Mouse (Mus musculus) cortical plate, adult 2 months (tissue): ENCODE results near the gene Gast.
"Not testable (repeated sequence)": the region's sequence is repeated elsewhere in the genome, so short reads cannot be mapped to it uniquely, and the experiment has no call there.

Experiments
- CTCF ChIP-seq: fragments of 200-500 bp; IDR thresholded peaks from 2 replicates; pipeline ENCODE4 v1.5.1; 2011; ENCODE audit warnings: mild to moderate bottlenecking, control low read depth, low read length; ENCODE audit not compliant: insufficient read depth; ENCODE audit errors: extremely low read depth
- POLR2A ChIP-seq: fragments of 200-500 bp; IDR thresholded peaks from 2 replicates; pipeline ENCODE4 v1.6.1; 2011; ENCODE audit warnings: mild to moderate bottlenecking, low read length, control low read depth; ENCODE audit not compliant: insufficient read depth; ENCODE audit errors: extremely low read depth

DNA sequence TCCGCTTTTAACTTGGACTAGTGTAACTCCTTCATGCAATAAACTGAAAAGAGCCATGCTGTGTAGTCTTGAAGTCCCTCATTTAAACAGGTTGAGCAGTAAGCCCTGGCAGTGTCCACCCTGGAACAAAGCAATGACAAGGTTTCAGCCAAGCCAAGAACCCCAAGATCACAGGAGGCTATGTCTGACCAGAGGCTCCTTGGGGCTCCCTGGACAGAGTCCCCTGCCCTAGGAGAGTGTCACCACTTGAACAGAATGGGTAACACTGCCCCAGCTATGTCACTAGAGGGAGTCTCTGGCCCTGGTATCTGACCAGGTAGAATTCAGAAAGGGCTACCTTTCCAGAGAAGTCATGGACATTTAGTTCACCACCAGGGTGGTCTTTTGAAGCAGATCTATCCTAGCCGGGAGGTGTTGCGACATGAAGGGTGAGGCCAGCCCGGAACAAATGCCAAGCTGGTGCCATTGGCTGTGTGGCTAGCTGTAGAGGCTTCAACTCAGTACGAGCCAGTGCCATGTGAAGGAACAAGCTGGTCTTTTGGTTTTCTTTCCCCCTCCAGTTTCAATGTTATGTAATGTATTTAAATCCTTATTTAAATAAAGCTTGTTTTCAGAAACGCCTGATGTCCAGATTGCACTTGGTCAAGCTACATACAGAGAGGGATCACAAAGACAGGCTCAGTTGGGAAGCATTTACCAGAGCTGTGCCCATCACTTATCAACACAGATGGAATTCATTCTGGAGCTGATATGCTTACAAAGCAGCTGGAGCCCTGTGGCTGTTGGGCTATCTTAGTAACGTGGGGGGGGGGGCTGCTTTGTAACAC, 12.5 kb upstream of the Gast start:
- TF ChIP-seq CTCF, POLR2A: not testable (repeated sequence)
